Mouse (Mus musculus) cerebral cortex, adult 2 months (tissue): ENCODE results near the gene Mup12.

Experiments
- WGBS: fragments of 180-500 bp; shearing (Covaris S2); methylation state at CpG from one replicate; pipeline ENCODE4 v1.1.7; 2018; 5-methylcytosine and 5-hydroxymethylcytosine counted together

Gene Mup12

GRCm38 (mm10) chr4:60741226-60741625, at the start of gene Mup12:
Mup12 (minus strand) TSS chr4:60741326.
- WGBS: 93% methylated on average over 3 of the region's 4 CpGs
